Comparison of ENCODE assay signal across 13 mouse cellular contexts in genomic region chr7:50210678-50211251, GRCm38 (mm10).
A peak's percentile ranks its signal among the peaks of the same experiment; 100 is the strongest.
DNase-seq lines count a peak whose midpoint lies in the region; ATAC-seq and TF ChIP-seq lines count a peak whose summit lies in the region.
"Had no signal": no experiment of that assay in that cellular context is flagged by ENCODE, and none has a peak within 500 bp of the region (broad histone marks: within the 10 kb centered on the region; RNA-seq: fewer than 3 reads in every experiment).

No protein-coding gene starts in this region.

- no peak overlapping the region for H3K4me3 ChIP-seq in forebrain, embryonic 13.5 days
- no peak overlapping the region for H3K4me3 ChIP-seq in forebrain, embryonic 12.5 days (replicated peaks)
- H3K4me3 ChIP-seq in lung, adult 2 months (replicated peaks; ENCODE audit: extremely low read depth, low read depth, low read length) = no peak overlapping the region
- H3K4me3 ChIP-seq in hindbrain, embryonic 16.5 days (ENCODE audit: low read length) = no peak overlapping the region
- no peak overlapping the region for H3K4me3 ChIP-seq in neural tube, embryonic 14.5 days (ENCODE audit: low read depth, low read length)
- H3K4me3 ChIP-seq: erythroblast, embryonic 14.5 days had no signal

- no peak for TF ChIP-seq CTCF in lung, adult 2 months (IDR thresholded peaks at IDR 0.05; ENCODE audit: insufficient read depth, low read length)

- no peak for TF ChIP-seq POLR2A in lung, adult 2 months (IDR thresholded peaks at IDR 0.05; ENCODE audit: borderline replicate concordance, extremely low read depth, low read depth, low read length)

- 39% methylated on average over 6 of the region's 6 CpGs for WGBS in forebrain, embryonic 13.5 days
- WGBS in forebrain, embryonic 12.5 days = 56% methylated on average over 6 of the region's 6 CpGs
- 22% methylated on average over 6 of the region's 6 CpGs for WGBS in lung, adult 2 months
- WGBS in hindbrain, embryonic 16.5 days = 16% methylated on average over 6 of the region's 6 CpGs
- 21% methylated on average over 6 of the region's 6 CpGs for WGBS in neural tube, embryonic 14.5 days

- H3K27ac ChIP-seq in forebrain, embryonic 13.5 days = no peak overlapping the region
- H3K27ac ChIP-seq in forebrain, embryonic 12.5 days = no peak overlapping the region
- H3K27ac ChIP-seq in hindbrain, embryonic 16.5 days (ENCODE audit: low read depth, low read length) = no peak overlapping the region
- no peak overlapping the region for H3K27ac ChIP-seq in neural tube, embryonic 14.5 days (ENCODE audit: low read depth, low read length)
- H3K27ac ChIP-seq: liver, embryonic 14.5 days had no signal

- H3K27me3 ChIP-seq in forebrain, embryonic 13.5 days = no peaks in the 10 kb centered on the region
- no peaks in the 10 kb centered on the region for H3K27me3 ChIP-seq in forebrain, embryonic 12.5 days
- no peaks in the 10 kb centered on the region for H3K27me3 ChIP-seq in hindbrain, embryonic 16.5 days (replicated peaks; ENCODE audit: control insufficient read depth, insufficient read depth, low read length)
- H3K27me3 ChIP-seq in neural tube, embryonic 14.5 days (ENCODE audit: control insufficient read depth, insufficient read depth, low read length) = no peaks in the 10 kb centered on the region

- 0 out of 2 replicates have a peak, but pooled peaks cover 5% of the 10 kb centered on the region for H3K9me3 ChIP-seq in forebrain, embryonic 13.5 days (replicated peaks)
- H3K9me3 ChIP-seq in forebrain, embryonic 12.5 days = no peaks in the 10 kb centered on the region
- peaks cover 5% of the 10 kb centered on the region; the same call in 1 of the 2 replicates for H3K9me3 ChIP-seq in hindbrain, embryonic 16.5 days (ENCODE audit: control insufficient read depth, low read length)
- H3K9me3 ChIP-seq in neural tube, embryonic 14.5 days (ENCODE audit: control insufficient read depth, low read length) = no peaks in the 10 kb centered on the region

- peak; percentile 79 for ATAC-seq in forebrain, embryonic 13.5 days
- no peak for ATAC-seq in forebrain, embryonic 12.5 days (ENCODE audit: low FRiP score)
- ATAC-seq in hindbrain, embryonic 16.5 days = peak; percentile 67
- ATAC-seq in neural tube, embryonic 14.5 days (ENCODE audit: low read depth) = peak; percentile 51
- no peak for ATAC-seq in CD4-positive, CD25-positive, alpha-beta regulatory T cell, adult 4 months

- no peak overlapping the region for H3K4me2 ChIP-seq in forebrain, embryonic 13.5 days
- no peak overlapping the region for H3K4me2 ChIP-seq in forebrain, embryonic 12.5 days
- H3K4me2 ChIP-seq in hindbrain, embryonic 16.5 days (ENCODE audit: low read length) = peak overlapping the region; percentile 3; the same call in 1 of the 2 replicates
- H3K4me2 ChIP-seq in neural tube, embryonic 14.5 days (ENCODE audit: low read depth, low read length) = no peak overlapping the region

- peaks cover 9% of the 10 kb centered on the region; the same call in 1 of the 2 replicates for H3K4me1 ChIP-seq in forebrain, embryonic 13.5 days
- H3K4me1 ChIP-seq in forebrain, embryonic 12.5 days = peaks cover 4% of the 10 kb centered on the region; the same call in 1 of the 2 replicates
- H3K4me1 ChIP-seq in lung, adult 2 months (ENCODE audit: control insufficient read depth, insufficient read depth, low read length) = no peaks in the 10 kb centered on the region; the same call in 1 of the 2 replicates
- H3K4me1 ChIP-seq in hindbrain, embryonic 16.5 days (ENCODE audit: control insufficient read depth, insufficient read depth, low read depth, low read length) = peaks cover 3% of the 10 kb centered on the region; the same call in 1 of the 2 replicates
- H3K4me1 ChIP-seq in neural tube, embryonic 14.5 days (ENCODE audit: control insufficient read depth, insufficient read depth, low read length) = peaks cover 3% of the 10 kb centered on the region; the same call in 1 of the 2 replicates

- peak; percentile 6 for DNase-seq in lung, postnatal 10 days
- no peak for DNase-seq in lung, adult 2 months
- no peak for DNase-seq in urinary bladder, postnatal 10 days (ENCODE audit: low spot score)
- DNase-seq: adrenal gland, adult 8-10 months; cerebellum, adult 2 months; thymus, postnatal 36 days had no signal

- no peaks in the 10 kb centered on the region for H3K36me3 ChIP-seq in forebrain, embryonic 13.5 days (ENCODE audit: poor library complexity, severe bottlenecking)
- H3K36me3 ChIP-seq in forebrain, embryonic 12.5 days (replicated peaks) = no peaks in the 10 kb centered on the region
- H3K36me3 ChIP-seq in hindbrain, embryonic 16.5 days (ENCODE audit: control insufficient read depth, insufficient read depth, low read length) = no peaks in the 10 kb centered on the region
- H3K36me3 ChIP-seq in neural tube, embryonic 14.5 days (ENCODE audit: control insufficient read depth, insufficient read depth, low read length) = no peaks in the 10 kb centered on the region

- no peak overlapping the region for H3K9ac ChIP-seq in forebrain, embryonic 13.5 days
- H3K9ac ChIP-seq in forebrain, embryonic 12.5 days = no peak overlapping the region
- no peak overlapping the region for H3K9ac ChIP-seq in hindbrain, embryonic 16.5 days (ENCODE audit: low read depth, low read length)
- no peak overlapping the region for H3K9ac ChIP-seq in neural tube, embryonic 14.5 days (replicated peaks; ENCODE audit: low read depth, low read length)
- H3K9ac ChIP-seq: liver, embryonic 14.5 days had no signal

Comparison
In these comparisons a context has a peak if more than half of its experiments do, and no peak if none do; other contexts are left out.
1. ATAC-seq: peak in forebrain, embryonic 13.5 days (single experiment), hindbrain, embryonic 16.5 days (single experiment) and neural tube, embryonic 14.5 days (single experiment); none in forebrain, embryonic 12.5 days (single experiment) and CD4-positive, CD25-positive, alpha-beta regulatory T cell, adult 4 months (single experiment).